11 mouse cellular contexts compared by ENCODE assay signal in the genomic region with DNA sequence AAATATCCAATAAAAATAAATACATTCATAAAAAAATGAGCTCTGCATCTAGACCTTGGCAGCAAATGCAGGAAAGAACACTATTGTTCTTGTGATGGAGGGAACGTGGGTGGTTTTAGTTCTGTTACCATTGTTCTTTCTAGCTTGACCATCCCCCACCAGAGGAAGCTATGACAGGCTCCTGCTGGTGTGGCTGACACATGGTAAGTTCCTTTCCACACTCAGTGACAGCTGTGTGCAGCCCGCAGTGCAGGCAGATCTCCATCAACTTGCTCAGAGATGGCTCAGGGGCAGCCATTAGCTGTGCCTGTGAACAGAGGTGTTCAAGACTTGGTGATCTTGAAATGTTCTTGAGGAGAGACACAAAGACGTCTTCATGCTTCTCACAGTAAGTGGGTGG. TPM values are rescaled to one million over a fixed set of nuclear protein-coding genes. Genes with fewer than 3 reads are reported as not detected.
DNase-seq lines count a peak whose midpoint lies in the region; ATAC-seq and TF ChIP-seq lines count a peak whose summit lies in the region.
"Had no signal": no experiment of that assay in that cellular context is flagged by ENCODE, and none has a peak within 500 bp of the region (broad histone marks: within the 10 kb centered on the region; RNA-seq: fewer than 3 reads in every experiment).

No protein-coding gene starts in this region.

- no peaks in the 10 kb centered on the region for H3K9me3 ChIP-seq in hindbrain, embryonic 11.5 days (ENCODE audit: control insufficient read depth, low read length)
- H3K9me3 ChIP-seq in hindbrain, embryonic 13.5 days, result no peaks in the 10 kb centered on the region
- H3K9me3 ChIP-seq: embryonic facial prominence, embryonic 12.5 days; midbrain, embryonic 10.5 days had no signal

- TF ChIP-seq CTCF in heart, adult 2 months (IDR thresholded peaks at IDR 0.05), result no peak

- peak; percentile 22 for DNase-seq in hindbrain, embryonic 11.5 days (ENCODE audit: low spot score)
- DNase-seq in CD4-positive, CD25-positive, alpha-beta regulatory T cell, adult 2 months (ENCODE audit: low read depth, low spot score), result peak; percentile 48
- DNase-seq in heart, adult 2 months, result peak; percentile 26 to 40
- peak; percentile 34 to 37 for DNase-seq in layer of hippocampus, postnatal 36 days
- no peak for DNase-seq in urinary bladder, adult 18-20 months (ENCODE audit: low spot score in 2 of 2)
- no peak for DNase-seq in ovary, adult 18-20 months (ENCODE audit: low spot score)
- no peak for DNase-seq in B cell, adult 2 months
- DNase-seq: adrenal gland, adult 2 months had no signal

- H3K79me2 ChIP-seq in heart, adult 2 months (replicated peaks; ENCODE audit: control insufficient read depth, insufficient read depth, low read length), result no peaks in the 10 kb centered on the region

- H3K27me3 ChIP-seq in hindbrain, embryonic 11.5 days (ENCODE audit: control insufficient read depth, insufficient read depth, low read length), result no peaks in the 10 kb centered on the region
- no peaks in the 10 kb centered on the region for H3K27me3 ChIP-seq in hindbrain, embryonic 13.5 days
- H3K27me3 ChIP-seq in heart, adult 2 months (ENCODE audit: control insufficient read depth, insufficient read depth, low read length), result no peaks in the 10 kb centered on the region
- H3K27me3 ChIP-seq: embryonic facial prominence, embryonic 12.5 days had no signal

- H3K4me1 ChIP-seq in hindbrain, embryonic 11.5 days (replicated peaks; ENCODE audit: control insufficient read depth, insufficient read depth, low read length), result no peaks in the 10 kb centered on the region
- H3K4me1 ChIP-seq in hindbrain, embryonic 13.5 days (replicated peaks), result 0 out of 2 replicates have a peak, but pooled peaks cover 5% of the 10 kb centered on the region
- H3K4me1 ChIP-seq in heart, adult 2 months (ENCODE audit: control insufficient read depth, insufficient read depth, low read length), result peaks cover 10% of the 10 kb centered on the region

- H3K27ac ChIP-seq in hindbrain, embryonic 11.5 days (ENCODE audit: low read depth, low read length), result no peak overlapping the region
- H3K27ac ChIP-seq in hindbrain, embryonic 13.5 days, result no peak overlapping the region
- no peak overlapping the region for H3K27ac ChIP-seq in heart, adult 2 months
- H3K27ac ChIP-seq: embryonic facial prominence, embryonic 12.5 days had no signal

- no peak overlapping the region for H3K4me2 ChIP-seq in hindbrain, embryonic 11.5 days (replicated peaks; ENCODE audit: low read depth, low read length)
- H3K4me2 ChIP-seq in hindbrain, embryonic 13.5 days, result no peak overlapping the region
- H3K4me2 ChIP-seq: embryonic facial prominence, embryonic 12.5 days had no signal

- TF ChIP-seq EP300 in heart, adult 2 months (IDR thresholded peaks at IDR 0.05; ENCODE audit: insufficient read depth, low read depth, low read length), result peak; percentile 64; the same call in 1 of the 2 replicates

- no peaks in the 10 kb centered on the region for H3K36me3 ChIP-seq in hindbrain, embryonic 11.5 days (ENCODE audit: control insufficient read depth, insufficient read depth, low read length)
- H3K36me3 ChIP-seq in hindbrain, embryonic 13.5 days, result no peaks in the 10 kb centered on the region
- H3K36me3 ChIP-seq in heart, adult 2 months (ENCODE audit: control insufficient read depth, insufficient read depth, low read length), result peaks cover 7% of the 10 kb centered on the region; the same call in 1 of the 2 replicates
- H3K36me3 ChIP-seq: embryonic facial prominence, embryonic 12.5 days had no signal

- intact Hi-C loops in heart, adult 2 months (cut with DNase I), result no loop called here

- 44% methylated on average over 3 of the region's 3 CpGs for WGBS in hindbrain, embryonic 11.5 days
- 35% methylated on average over 3 of the region's 3 CpGs for WGBS in hindbrain, embryonic 13.5 days
- WGBS in heart, adult 2 months, result 28% methylated on average over 3 of the region's 3 CpGs

- ATAC-seq in hindbrain, embryonic 11.5 days (ENCODE audit: low FRiP score), result peak; percentile 61; the same call in 1 of the 2 replicates
- no peak for ATAC-seq in hindbrain, embryonic 13.5 days (ENCODE audit: low FRiP score)

- H3K9ac ChIP-seq in hindbrain, embryonic 11.5 days (ENCODE audit: low read depth, low read length), result no peak overlapping the region
- H3K9ac ChIP-seq in hindbrain, embryonic 13.5 days, result no peak overlapping the region
- no peak overlapping the region for H3K9ac ChIP-seq in heart, adult 2 months (ENCODE audit: low read depth, low read length)
- H3K9ac ChIP-seq: embryonic facial prominence, embryonic 12.5 days had no signal

- no peak for TF ChIP-seq POLR2A in heart, adult 2 months (IDR thresholded peaks at IDR 0.05; ENCODE audit: insufficient read depth, low read depth, low read length)

- no peak overlapping the region for H3K4me3 ChIP-seq in hindbrain, embryonic 11.5 days (ENCODE audit: low read depth, low read length)
- no peak overlapping the region for H3K4me3 ChIP-seq in hindbrain, embryonic 13.5 days
- no peak overlapping the region for H3K4me3 ChIP-seq in heart, adult 2 months
- H3K4me3 ChIP-seq: embryonic facial prominence, embryonic 12.5 days; midbrain, embryonic 10.5 days had no signal

RNA-seq across cellular contexts. Expression of a gene that starts 6.5 kb away (rescaled TPM):
- polyA plus RNA-seq in hindbrain, embryonic 11.5 days (2014; fragmentation: Nextera tagmentation; extraction: Ambion mirVana), result 5.8 and 6.7 TPM in 2 replicates
- polyA plus RNA-seq in hindbrain, embryonic 13.5 days (2015; fragmentation: Nextera tagmentation; extraction: Ambion mirVana), result 7.7 and 7.9 TPM in 2 replicates
- total RNA-seq in heart, adult 2 months (2021), result 10 to 100 TPM; 23.7 to 29.0 TPM
- 5.9 and 10.5 TPM in 2 replicates for polyA plus RNA-seq in heart, adult 2 months (2012; rRNA removed)
- 10 to 100 TPM; 19.1 to 21.2 TPM for total RNA-seq in layer of hippocampus, postnatal 36 days (2021)

RNA-seq across cellular contexts. Expression of a gene that starts 52.8 kb away (rescaled TPM):
- 0.73 and 1.4 TPM in 2 replicates for polyA plus RNA-seq in hindbrain, embryonic 11.5 days (2014; fragmentation: Nextera tagmentation; extraction: Ambion mirVana)
- polyA plus RNA-seq in hindbrain, embryonic 13.5 days (2015; fragmentation: Nextera tagmentation; extraction: Ambion mirVana), result 2.0 and 4.2 TPM in 2 replicates
- under 1 TPM in 1 of 2 experiments, not detected in 1; 0.16 TPM for total RNA-seq in heart, adult 2 months (2021)
- 0.04 and 0.06 TPM in 2 replicates for polyA plus RNA-seq in heart, adult 2 months (2012; rRNA removed)
- under 1 TPM in 1 of 2 experiments, not detected in 1; 0.10 TPM for total RNA-seq in layer of hippocampus, postnatal 36 days (2021)
- total RNA-seq: adrenal gland, adult 2 months had no signal
- polyA plus RNA-seq: adrenal gland, adult 2 months had no signal

Comparison
In these comparisons a context has a peak if more than half of its experiments do, and no peak if none do; other contexts are left out.
1. DNase-seq: peak in hindbrain, embryonic 11.5 days (single experiment), CD4-positive, CD25-positive, alpha-beta regulatory T cell, adult 2 months (single experiment), heart, adult 2 months (2 of 2) and layer of hippocampus, postnatal 36 days (2 of 2); none in urinary bladder, adult 18-20 months (0 of 2), ovary, adult 18-20 months (single experiment) and B cell, adult 2 months (0 of 2).